Mouse (Mus musculus): ENCODE data around the gene BC048679. TPM values are rescaled to one million over a fixed set of nuclear protein-coding genes. Genes with fewer than 3 reads are reported as not detected.

Gene BC048679
- polyA plus RNA-seq, 1 experiment = not detected

DNA sequence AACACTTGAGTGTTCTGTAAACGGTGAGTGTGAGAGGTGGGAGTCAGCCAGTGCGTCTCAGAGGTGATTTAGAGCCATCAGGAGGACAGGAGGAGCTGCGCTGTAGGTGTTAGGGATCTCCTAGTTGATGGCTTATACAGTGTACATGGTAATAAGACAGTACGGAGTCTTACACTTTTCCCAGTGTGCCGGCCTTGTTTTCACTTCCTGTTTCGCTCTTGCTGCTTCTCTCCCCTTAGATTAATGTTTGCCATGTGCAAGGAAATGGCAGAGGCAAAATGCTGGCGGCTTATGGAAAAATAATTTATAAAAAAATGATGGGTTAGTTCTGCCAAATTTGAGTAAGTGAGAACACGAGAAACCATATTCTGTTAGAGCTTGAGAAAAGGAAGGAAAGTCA is 30.8 kb upstream of the BC048679 start:
- DNase-seq = no peak
- Histone ChIP-seq H3K27me3 (ENCODE audit: control insufficient read depth, insufficient read depth, low read length) (no peaks in the 10 kb centered on the region), H3K4me1 (ENCODE audit: control insufficient read depth, insufficient read depth, low read length) (0 out of 2 replicates have a peak, but pooled peaks cover 3% of the 10 kb centered on the region), H3K27ac (ENCODE audit: insufficient read depth, low read length) (no peak overlapping the region), H3K4me3 (replicated peaks; ENCODE audit: insufficient read depth, low read depth, low read length) (no peak overlapping the region)
- 91% methylated on average over 8 of the region's 8 CpGs for WGBS
- TF ChIP-seq CTCF (IDR thresholded peaks at IDR 0.05; ENCODE audit: borderline replicate concordance, insufficient read depth, low read depth, low read length) = no peak

DNA sequence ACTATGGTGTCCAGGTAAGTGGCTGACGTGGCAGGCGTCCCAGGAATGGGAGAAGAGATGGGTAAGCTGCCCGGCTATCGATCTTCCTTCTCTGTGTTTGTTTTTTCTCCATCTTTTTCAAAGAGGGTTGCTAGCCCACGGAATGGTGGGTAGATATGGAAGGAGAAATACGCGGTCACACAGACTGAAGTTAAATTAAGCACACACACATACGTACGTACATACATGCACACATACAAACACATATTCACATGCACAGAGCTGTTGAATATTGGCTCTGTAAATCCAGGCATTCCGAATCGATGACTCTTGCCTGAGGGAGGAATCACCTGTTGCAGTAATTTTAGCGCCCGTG is 25.6 kb upstream of the BC048679 start:
- WGBS = 4% methylated on average over 13 of the region's 13 CpGs
- no peak for TF ChIP-seq CTCF (IDR thresholded peaks at IDR 0.05; ENCODE audit: borderline replicate concordance, insufficient read depth, low read depth, low read length)
- TF ChIP-seq POLR2A (IDR thresholded peaks at IDR 0.05; ENCODE audit: borderline replicate concordance, insufficient read depth, low read length) = no peak
- no peaks in the 10 kb centered on the region for H3K27me3 ChIP-seq (ENCODE audit: control insufficient read depth, insufficient read depth, low read length)
- peak overlapping the region; percentile 90 for H3K4me3 ChIP-seq (replicated peaks; ENCODE audit: insufficient read depth, low read depth, low read length)
- no peak for DNase-seq
- H3K4me1 ChIP-seq (ENCODE audit: control insufficient read depth, insufficient read depth, low read length) = peaks cover 3% of the 10 kb centered on the region; the same call in 1 of the 2 replicates
- H3K27ac ChIP-seq (ENCODE audit: insufficient read depth, low read length) = no peak overlapping the region

DNA sequence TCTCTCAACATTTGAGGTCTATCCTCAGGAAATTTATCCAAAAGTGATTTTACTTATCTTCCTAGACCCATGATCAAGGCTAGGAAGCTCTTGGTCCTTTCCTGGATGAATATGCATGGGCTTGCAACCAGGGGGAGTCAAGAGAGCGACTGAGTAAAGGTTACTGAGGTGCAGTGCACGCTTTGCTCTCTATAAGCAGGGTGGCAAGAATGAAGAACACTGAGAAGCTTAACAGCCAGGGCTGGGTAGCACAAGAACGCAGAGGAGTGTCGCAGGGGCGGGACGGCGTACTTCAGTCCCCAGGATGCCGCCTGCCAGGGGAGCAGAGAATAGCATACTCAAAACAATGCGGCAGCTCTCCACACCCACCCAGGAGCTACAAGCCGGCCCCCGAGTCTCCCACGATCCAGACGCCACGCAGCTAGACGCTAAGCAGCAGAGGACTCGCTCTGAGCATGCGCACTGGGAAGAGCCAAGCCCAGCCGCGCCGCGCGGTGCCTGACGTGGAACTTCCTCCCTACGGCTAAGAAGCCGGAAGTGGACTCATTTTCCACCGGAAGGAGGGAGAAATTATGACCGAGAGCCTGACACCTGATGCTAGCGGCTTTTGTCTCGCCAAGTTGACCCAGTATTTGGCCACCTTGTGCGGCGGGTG is 25.1 kb upstream of the BC048679 start:
- WGBS = under 1% methylated on average over 31 of the region's 31 CpGs
- Histone ChIP-seq H3K4me3 (replicated peaks; ENCODE audit: insufficient read depth, low read depth, low read length) (peak overlapping the region; percentile 90), H3K4me1 (ENCODE audit: control insufficient read depth, insufficient read depth, low read length) (peaks cover 3% of the 10 kb centered on the region; the same call in 1 of the 2 replicates), H3K27ac (ENCODE audit: insufficient read depth, low read length) (peak overlapping the region; percentile 62), H3K27me3 (ENCODE audit: control insufficient read depth, insufficient read depth, low read length) (no peaks in the 10 kb centered on the region)
- peak; percentile 98 for TF ChIP-seq POLR2A (IDR thresholded peaks at IDR 0.05; ENCODE audit: borderline replicate concordance, insufficient read depth, low read length)
- TF ChIP-seq CTCF (IDR thresholded peaks at IDR 0.05; ENCODE audit: borderline replicate concordance, insufficient read depth, low read depth, low read length) = no peak
- DNase-seq = peak; percentile 91 to 92

DNA sequence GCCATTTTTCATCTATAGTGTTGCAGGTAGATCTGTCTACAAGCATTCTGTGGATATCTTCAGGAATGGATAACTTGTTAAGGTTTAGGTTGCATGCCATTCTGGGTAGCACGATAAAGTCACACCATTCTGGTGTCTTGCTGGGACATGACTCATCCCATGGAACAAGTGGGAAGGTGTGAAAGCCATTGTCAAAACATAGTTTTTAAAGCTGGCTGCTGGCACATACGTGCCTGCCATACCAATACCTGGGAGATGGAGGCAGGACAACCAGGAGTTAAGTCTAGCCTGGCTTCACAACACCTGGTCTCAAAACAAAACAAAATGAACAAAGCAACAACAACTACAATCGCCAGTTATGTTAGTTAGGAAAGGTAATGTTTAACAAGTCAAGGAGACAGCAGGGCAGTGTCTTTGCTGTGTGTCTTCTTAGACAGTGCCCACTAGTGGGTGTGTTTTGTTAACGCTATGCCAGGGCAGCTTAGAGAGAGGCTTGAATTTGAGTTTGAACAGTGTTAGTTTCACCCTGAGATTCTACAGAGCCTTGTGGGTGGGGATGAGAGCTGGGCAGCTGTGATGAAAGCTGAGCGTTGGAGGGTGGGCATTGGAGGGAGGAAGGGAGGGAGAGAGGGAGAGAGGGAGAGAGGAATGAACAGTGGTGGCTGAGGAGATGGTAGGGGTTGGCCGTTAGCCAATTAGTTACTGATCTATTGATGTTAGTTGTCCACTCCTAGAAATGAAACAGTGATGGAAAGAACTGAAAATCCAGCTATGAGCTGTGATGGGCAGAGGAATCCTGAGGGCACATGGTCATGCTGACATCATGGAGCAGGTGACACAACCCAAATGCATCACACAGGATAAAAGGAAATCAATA is 18.3 kb upstream of the BC048679 start:
- TF ChIP-seq CTCF (IDR thresholded peaks at IDR 0.05; ENCODE audit: borderline replicate concordance, insufficient read depth, low read depth, low read length) = no peak
- TF ChIP-seq POLR2A (IDR thresholded peaks at IDR 0.05; ENCODE audit: borderline replicate concordance, insufficient read depth, low read length) = no peak
- no peaks in the 10 kb centered on the region for H3K27me3 ChIP-seq (ENCODE audit: control insufficient read depth, insufficient read depth, low read length)
- no peaks in the 10 kb centered on the region for H3K4me1 ChIP-seq (ENCODE audit: control insufficient read depth, insufficient read depth, low read length)
- WGBS = 57% methylated on average over 6 of the region's 6 CpGs
- no peak overlapping the region for H3K4me3 ChIP-seq (replicated peaks; ENCODE audit: insufficient read depth, low read depth, low read length)
- DNase-seq = no peak
- H3K27ac ChIP-seq (ENCODE audit: insufficient read depth, low read length) = no peak overlapping the region

DNA sequence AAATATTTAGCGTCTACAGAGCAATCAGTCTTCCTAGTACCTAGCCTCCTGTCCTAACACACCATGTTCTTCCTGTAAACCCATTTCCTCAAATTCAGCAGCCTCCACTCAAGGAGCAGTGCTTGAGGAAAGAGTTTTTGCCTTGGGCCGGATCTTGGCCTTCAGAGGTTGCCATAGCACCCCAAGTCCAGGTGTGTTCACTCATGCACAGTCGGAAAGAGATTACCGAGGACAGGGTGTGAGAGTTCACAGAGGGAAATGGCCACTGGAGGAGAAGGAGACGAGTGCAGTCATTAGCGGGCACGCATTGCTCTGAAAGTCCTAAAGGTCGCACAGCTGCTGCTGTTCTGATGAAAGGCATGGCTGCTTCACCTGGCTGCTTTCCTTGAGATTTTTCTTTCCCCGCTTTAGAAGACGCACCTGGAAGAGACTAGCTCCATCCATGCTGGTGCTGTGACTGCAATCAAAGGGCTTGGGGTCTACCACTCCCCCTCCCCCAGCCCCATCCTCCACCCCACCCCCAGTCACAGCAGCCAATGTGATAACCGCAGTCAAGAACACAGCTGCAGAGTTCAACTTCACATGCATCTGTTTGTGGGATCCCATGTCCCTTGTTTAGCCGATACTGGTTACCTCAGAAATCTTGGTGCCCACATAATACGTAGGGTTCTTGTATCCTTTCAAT is 17.0 kb upstream of the BC048679 start:
- no peak overlapping the region for H3K27ac ChIP-seq (ENCODE audit: insufficient read depth, low read length)
- no peaks in the 10 kb centered on the region for H3K4me1 ChIP-seq (ENCODE audit: control insufficient read depth, insufficient read depth, low read length)
- WGBS = 57% methylated on average over 13 of the region's 13 CpGs
- no peaks in the 10 kb centered on the region for H3K27me3 ChIP-seq (ENCODE audit: control insufficient read depth, insufficient read depth, low read length)
- TF ChIP-seq CTCF (IDR thresholded peaks at IDR 0.05; ENCODE audit: borderline replicate concordance, insufficient read depth, low read depth, low read length) (no peak), POLR2A (IDR thresholded peaks at IDR 0.05; ENCODE audit: borderline replicate concordance, insufficient read depth, low read length) (no peak)
- no peak for DNase-seq
- no peak overlapping the region for H3K4me3 ChIP-seq (replicated peaks; ENCODE audit: insufficient read depth, low read depth, low read length)

DNA sequence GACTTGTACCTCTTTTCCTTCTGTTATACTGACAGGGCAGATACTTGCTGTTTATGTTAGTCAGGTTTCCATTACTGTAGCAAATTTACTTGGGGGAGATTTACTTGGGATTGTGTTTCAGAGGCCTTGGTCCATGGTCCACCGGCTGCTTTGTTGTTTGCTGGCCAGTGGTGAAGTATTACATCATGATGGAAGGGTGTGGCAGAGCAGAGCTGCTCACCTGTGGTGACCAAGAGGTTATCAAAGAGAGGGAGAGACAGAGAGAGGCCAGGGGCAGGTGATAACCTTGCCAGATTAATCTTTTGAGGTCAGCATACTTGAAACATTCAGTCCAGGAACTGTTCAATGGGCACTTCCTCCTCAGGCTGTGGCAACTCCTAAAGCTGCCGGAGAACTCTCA is 3.0 kb upstream of the BC048679 start:
- Histone ChIP-seq H3K4me1 (ENCODE audit: control insufficient read depth, insufficient read depth, low read length) (no peaks in the 10 kb centered on the region), H3K27ac (ENCODE audit: insufficient read depth, low read length) (no peak overlapping the region), H3K27me3 (ENCODE audit: control insufficient read depth, insufficient read depth, low read length) (no peaks in the 10 kb centered on the region), H3K4me3 (replicated peaks; ENCODE audit: insufficient read depth, low read depth, low read length) (no peak overlapping the region)
- 89% methylated on average over 2 of the region's 2 CpGs for WGBS
- no peak for TF ChIP-seq CTCF (IDR thresholded peaks at IDR 0.05; ENCODE audit: borderline replicate concordance, insufficient read depth, low read depth, low read length)
- no peak for TF ChIP-seq POLR2A (IDR thresholded peaks at IDR 0.05; ENCODE audit: borderline replicate concordance, insufficient read depth, low read length)
- DNase-seq = no peak

DNA sequence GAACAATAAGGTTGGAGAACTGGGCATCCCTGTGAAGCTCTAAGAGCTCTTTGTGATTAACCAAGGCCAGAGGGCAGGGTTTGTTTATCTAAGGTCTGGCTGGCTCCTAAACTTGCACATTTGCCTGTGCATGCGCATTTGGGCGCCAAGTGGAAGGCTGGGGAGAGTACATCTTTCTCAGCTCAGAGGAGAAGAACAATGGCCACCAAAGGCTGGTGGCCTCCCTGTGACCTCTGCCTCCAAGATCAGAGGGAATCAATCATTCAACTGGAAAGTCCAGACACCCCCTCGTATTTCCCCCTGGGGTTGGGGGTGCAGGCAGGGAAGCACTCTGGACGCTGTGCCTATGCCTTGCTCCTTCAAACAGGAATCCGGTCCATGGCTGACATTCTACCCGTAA is 910 bp downstream of the BC048679 start:
- Histone ChIP-seq H3K4me1 (ENCODE audit: control insufficient read depth, insufficient read depth, low read length) (no peaks in the 10 kb centered on the region), H3K27ac (ENCODE audit: insufficient read depth, low read length) (no peak overlapping the region), H3K27me3 (ENCODE audit: control insufficient read depth, insufficient read depth, low read length) (no peaks in the 10 kb centered on the region), H3K4me3 (replicated peaks; ENCODE audit: insufficient read depth, low read depth, low read length) (no peak overlapping the region)
- WGBS = 33% methylated on average over 6 of the region's 6 CpGs
- DNase-seq = no peak
- no peak for TF ChIP-seq POLR2A (IDR thresholded peaks at IDR 0.05; ENCODE audit: borderline replicate concordance, insufficient read depth, low read length)
- no peak for TF ChIP-seq CTCF (IDR thresholded peaks at IDR 0.05; ENCODE audit: borderline replicate concordance, insufficient read depth, low read depth, low read length)

All from cerebellum, adult 2 months (tissue).